18 mouse cellular contexts compared by ENCODE assay signal in the genomic region with DNA sequence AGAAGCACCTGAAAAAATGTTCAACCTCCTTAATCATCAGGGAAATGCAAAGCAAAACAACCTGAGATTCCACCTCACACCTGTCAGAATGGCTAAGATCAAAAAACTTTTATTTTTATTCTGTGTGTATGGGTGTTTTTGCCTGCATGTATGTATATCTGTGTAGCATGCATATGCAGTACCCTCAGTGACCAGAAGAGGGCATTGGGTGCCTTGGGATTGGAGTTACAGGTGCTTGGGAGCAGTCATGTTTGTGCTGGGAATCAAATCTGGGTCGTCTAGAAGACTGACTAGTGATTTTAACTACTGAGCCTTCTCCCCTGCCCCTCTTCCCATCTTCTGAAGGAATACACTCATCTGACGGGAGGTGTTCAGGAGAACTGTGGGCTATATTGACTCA. TPM values are rescaled to one million over a fixed set of nuclear protein-coding genes. Genes with fewer than 3 reads are reported as not detected.
DNase-seq lines count a peak whose midpoint lies in the region; ATAC-seq and TF ChIP-seq lines count a peak whose summit lies in the region.
"Had no signal": no experiment of that assay in that cellular context is flagged by ENCODE, and none has a peak within 500 bp of the region (broad histone marks: within the 10 kb centered on the region; RNA-seq: fewer than 3 reads in every experiment).

No protein-coding gene starts in this region.

- no peak overlapping the region for H3K9ac ChIP-seq in forebrain, postnatal 0 days
- no peak overlapping the region for H3K9ac ChIP-seq in forebrain, embryonic 14.5 days (ENCODE audit: low read length)
- H3K9ac ChIP-seq in liver, embryonic 14.5 days (replicated peaks), result no peak overlapping the region
- no peak overlapping the region for H3K9ac ChIP-seq in liver, embryonic 12.5 days
- no peak overlapping the region for H3K9ac ChIP-seq in ES-Bruce4 (ENCODE audit: low read depth, poor library complexity, severe bottlenecking)
- H3K9ac ChIP-seq: stomach, embryonic 15.5 days had no signal

- H3K27ac ChIP-seq in forebrain, postnatal 0 days (ENCODE audit: low read depth, low read length), result no peak overlapping the region
- no peak overlapping the region for H3K27ac ChIP-seq in forebrain, embryonic 14.5 days (ENCODE audit: low read depth, low read length)
- no peak overlapping the region for H3K27ac ChIP-seq in liver, embryonic 14.5 days
- H3K27ac ChIP-seq in liver, embryonic 12.5 days, result no peak overlapping the region
- H3K27ac ChIP-seq in ES-Bruce4 (ENCODE audit: insufficient read depth, low read length), result no peak overlapping the region
- H3K27ac ChIP-seq: limb, embryonic 10.5 days; stomach, embryonic 15.5 days had no signal

- no peak overlapping the region for H3K4me2 ChIP-seq in forebrain, postnatal 0 days (ENCODE audit: low read depth)
- H3K4me2 ChIP-seq in forebrain, embryonic 14.5 days (ENCODE audit: low read length), result no peak overlapping the region
- no peak overlapping the region for H3K4me2 ChIP-seq in liver, embryonic 14.5 days (ENCODE audit: low read depth)
- no peak overlapping the region for H3K4me2 ChIP-seq in liver, embryonic 12.5 days
- H3K4me2 ChIP-seq: stomach, embryonic 15.5 days had no signal

- TF ChIP-seq POLR2A in ES-Bruce4 (IDR thresholded peaks at IDR 0.05; ENCODE audit: insufficient read depth, low read length), result no peak

- ATAC-seq in forebrain, postnatal 0 days, result no peak
- ATAC-seq in forebrain, embryonic 14.5 days, result no peak
- ATAC-seq in liver, embryonic 14.5 days (ENCODE audit: insufficient read depth), result no peak
- ATAC-seq in liver, embryonic 12.5 days, result no peak
- ATAC-seq: intestine, embryonic 16.5 days had no signal

- no peak for DNase-seq in forebrain, postnatal 0 days
- DNase-seq in forebrain, embryonic 14.5 days (ENCODE audit: low spot score), result no peak
- no peak for DNase-seq in liver, embryonic 14.5 days (ENCODE audit: low read depth in 3 of 3, low spot score in 3 of 3)
- peak; percentile 23 for DNase-seq in induced T-regulatory cell, adult 2 months (ENCODE audit: low read depth)
- no peak for DNase-seq in retina, embryonic 14.5 days (ENCODE audit: low spot score)
- DNase-seq in urinary bladder, postnatal 25 days (ENCODE audit: low spot score), result no peak
- DNase-seq: cerebellum, adult 11-12 months; embryo, embryonic 11 days; heart, postnatal 14 days; lung, adult 18-20 months had no signal

- no peaks in the 10 kb centered on the region for H3K36me3 ChIP-seq in forebrain, postnatal 0 days (ENCODE audit: insufficient read depth)
- H3K36me3 ChIP-seq in forebrain, embryonic 14.5 days (ENCODE audit: control insufficient read depth, insufficient read depth, low read length), result no peaks in the 10 kb centered on the region
- no peaks in the 10 kb centered on the region for H3K36me3 ChIP-seq in liver, embryonic 14.5 days (replicated peaks; ENCODE audit: control insufficient read depth, insufficient read depth, low read depth)
- H3K36me3 ChIP-seq in liver, embryonic 12.5 days, result no peaks in the 10 kb centered on the region
- H3K36me3 ChIP-seq in ES-Bruce4 (ENCODE audit: control insufficient read depth, insufficient read depth, low read length, poor library complexity, severe bottlenecking), result no peaks in the 10 kb centered on the region
- H3K36me3 ChIP-seq: limb, embryonic 10.5 days; stomach, embryonic 15.5 days had no signal

- TF ChIP-seq CTCF in forebrain, postnatal 0 days (IDR thresholded peaks at IDR 0.05; ENCODE audit: low read depth), result 0 out of 2 replicates have a peak, but pooled peaks have one; percentile 8
- TF ChIP-seq CTCF in liver, embryonic 14.5 days (IDR thresholded peaks at IDR 0.05; ENCODE audit: low read depth), result peak; percentile 62
- TF ChIP-seq CTCF in ES-Bruce4 (IDR thresholded peaks at IDR 0.05; ENCODE audit: low read depth, low read length), result peak; percentile 16

- H3K9me3 ChIP-seq in forebrain, postnatal 0 days (ENCODE audit: low read length), result no peaks in the 10 kb centered on the region
- H3K9me3 ChIP-seq in forebrain, embryonic 14.5 days (replicated peaks; ENCODE audit: control insufficient read depth, low read length), result no peaks in the 10 kb centered on the region
- no peaks in the 10 kb centered on the region for H3K9me3 ChIP-seq in liver, embryonic 14.5 days (ENCODE audit: control insufficient read depth, low read length)
- no peaks in the 10 kb centered on the region for H3K9me3 ChIP-seq in liver, embryonic 12.5 days (replicated peaks)
- no peaks in the 10 kb centered on the region; the same call in 1 of the 2 replicates for H3K9me3 ChIP-seq in ES-Bruce4 (replicated peaks; ENCODE audit: control insufficient read depth, insufficient read depth, low read length, poor library complexity, severe bottlenecking)
- H3K9me3 ChIP-seq: limb, embryonic 10.5 days; stomach, embryonic 15.5 days had no signal

- no peak overlapping the region for H3K4me3 ChIP-seq in forebrain, postnatal 0 days (ENCODE audit: low read depth, low read length)
- H3K4me3 ChIP-seq in forebrain, embryonic 14.5 days (ENCODE audit: low read depth, low read length), result no peak overlapping the region
- H3K4me3 ChIP-seq in liver, embryonic 14.5 days (ENCODE audit: insufficient read depth in 1 of 2, low read depth in 2 of 2, low read length in 2 of 2), result no peak overlapping the region
- no peak overlapping the region for H3K4me3 ChIP-seq in liver, embryonic 12.5 days
- no peak overlapping the region for H3K4me3 ChIP-seq in ES-Bruce4 (ENCODE audit: low read depth, low read length)
- H3K4me3 ChIP-seq: erythroblast, embryonic 14.5 days; limb, embryonic 10.5 days; megakaryocyte, embryonic 14.5 days; stomach, embryonic 15.5 days had no signal

- 79% methylated on average over 2 of the region's 2 CpGs for whole genome bisulfite sequencing in forebrain, postnatal 0 days
- WGBS in forebrain, embryonic 14.5 days, result 88% methylated on average over 2 of the region's 2 CpGs
- 43% methylated on average over 2 of the region's 2 CpGs for WGBS in liver, embryonic 14.5 days (ENCODE audit: insufficient replicate concordance)
- 48% methylated on average over 2 of the region's 2 CpGs for WGBS in liver, embryonic 12.5 days (ENCODE audit: insufficient replicate concordance)

- H3K27me3 ChIP-seq in forebrain, postnatal 0 days (ENCODE audit: insufficient read depth, low read length), result no peaks in the 10 kb centered on the region
- no peaks in the 10 kb centered on the region for H3K27me3 ChIP-seq in forebrain, embryonic 14.5 days (replicated peaks; ENCODE audit: control insufficient read depth, insufficient read depth, low read length)
- no peaks in the 10 kb centered on the region for H3K27me3 ChIP-seq in liver, embryonic 14.5 days (ENCODE audit: control insufficient read depth, insufficient read depth, low read length)
- H3K27me3 ChIP-seq in liver, embryonic 12.5 days (replicated peaks), result no peaks in the 10 kb centered on the region
- H3K27me3 ChIP-seq in ES-Bruce4 (ENCODE audit: control insufficient read depth, insufficient read depth, low read length, poor library complexity, severe bottlenecking), result no peaks in the 10 kb centered on the region
- H3K27me3 ChIP-seq: stomach, embryonic 15.5 days had no signal

- TF ChIP-seq EP300 in liver, embryonic 14.5 days (IDR thresholded peaks at IDR 0.05; ENCODE audit: low read depth), result no peak
- no peak for TF ChIP-seq EP300 in ES-Bruce4 (IDR thresholded peaks at IDR 0.05; ENCODE audit: insufficient read depth, low read depth, low read length)

- no peaks in the 10 kb centered on the region for H3K4me1 ChIP-seq in forebrain, postnatal 0 days (ENCODE audit: insufficient read depth)
- H3K4me1 ChIP-seq in forebrain, embryonic 14.5 days (ENCODE audit: control insufficient read depth, insufficient read depth, low read length), result no peaks in the 10 kb centered on the region
- H3K4me1 ChIP-seq in liver, embryonic 14.5 days (replicated peaks; ENCODE audit: control insufficient read depth in 2 of 2, insufficient read depth in 2 of 2, low read length in 1 of 2), result no peaks in the 10 kb centered on the region
- no peaks in the 10 kb centered on the region for H3K4me1 ChIP-seq in liver, embryonic 12.5 days
- no peaks in the 10 kb centered on the region for H3K4me1 ChIP-seq in ES-Bruce4 (ENCODE audit: control insufficient read depth, insufficient read depth, low read length)
- H3K4me1 ChIP-seq: megakaryocyte, embryonic 14.5 days; stomach, embryonic 15.5 days had no signal

RNA-seq across cellular contexts. Expression of a gene that starts 36.2 kb away (rescaled TPM):
- total RNA-seq in forebrain, postnatal 0 days (2014; rRNA removed), result 0.46 and 5.5 TPM in 2 replicates
- 0.60 and 0.82 TPM in 2 replicates for polyA plus RNA-seq in forebrain, postnatal 0 days (2015; fragmentation: Nextera tagmentation; extraction: Ambion mirVana)
- 0.07 and 0.10 TPM in 2 replicates for polyA plus RNA-seq in forebrain, embryonic 14.5 days (2014; fragmentation: Nextera tagmentation; extraction: Ambion mirVana)
- polyA plus RNA-seq in liver, embryonic 14.5 days (2012; rRNA removed), result 0.02 and 0.03 TPM in 2 replicates
- 0.08 TPM in 1 of 2 replicates, not detected in the other for polyA plus RNA-seq in liver, embryonic 14.5 days (2014; fragmentation: Nextera tagmentation; extraction: Ambion mirVana)
- polyA plus RNA-seq in liver, embryonic 12.5 days (2016; fragmentation: Nextera tagmentation; extraction: Ambion mirVana), result 0.12 and 0.15 TPM in 2 replicates
- polyA plus RNA-seq in ES-Bruce4 (2011; ENCODE audit: insufficient read depth, insufficient read length, low read depth, missing spikeins), result not detected in 2 replicates
- total RNA-seq: heart, postnatal 14 days had no signal
- polyA plus RNA-seq: gonadal fat pad, adult 2 months had no signal

Comparison
In these comparisons a context has a peak if more than half of its experiments do, and no peak if none do; other contexts are left out.
1. CTCF ChIP-seq: peak in every context shown above with its lines; median percentile 62 in liver, embryonic 14.5 days; 16 in ES-Bruce4; 8 in forebrain, postnatal 0 days.